Mouse (Mus musculus) liver, adult 2 months (tissue): Measurements from ENCODE around the gene Anxa5. TPM values are rescaled to one million over a fixed set of nuclear protein-coding genes. Genes with fewer than 3 reads are reported as not detected.

Source experiments
- DNase-seq: peaks from one replicate; pipeline ENCODE4 v3.0.0-alpha.2; 2011; ENCODE audit warnings: low read depth, low spot score; ENCODE audit errors: extremely low read depth
- H3K27ac ChIP-seq: fragments of 200-500 bp; replicated peaks from 2 replicates; pipeline ENCODE4 v1.5.1; 2012; ENCODE audit warnings: low read depth, mild to moderate bottlenecking, control low read depth, inconsistent platforms, low read length; ENCODE audit not compliant: insufficient read depth
- H3K27me3 ChIP-seq: fragments of 200-500 bp; 2 replicates; pipeline ENCODE4 v1.6.1; 2012; ENCODE audit warnings: mild to moderate bottlenecking, moderate library complexity, low read length, inconsistent platforms; ENCODE audit not compliant: control insufficient read depth, insufficient read depth
- H3K36me3 ChIP-seq: fragments of 200-500 bp; 2 replicates; pipeline ENCODE4 v1.6.1; 2012; ENCODE audit warnings: low read length, inconsistent platforms; ENCODE audit not compliant: control insufficient read depth, insufficient read depth
- H3K4me1 ChIP-seq: fragments of 200-500 bp; 2 replicates; pipeline ENCODE4 v1.6.1; 2011; ENCODE audit warnings: low read length; ENCODE audit not compliant: control insufficient read depth, insufficient read depth
- H3K4me3 ChIP-seq: fragments of 200-500 bp; 2 replicates; pipeline ENCODE4 v1.5.1; 2011; ENCODE audit warnings: low read depth, mild to moderate bottlenecking, control low read depth, low read length, moderate library complexity; ENCODE audit not compliant: insufficient read depth
- H3K79me2 ChIP-seq: fragments of 200-500 bp; 2 replicates; pipeline ENCODE4 v1.6.1; 2012; ENCODE audit warnings: inconsistent platforms, mild to moderate bottlenecking, low read length, moderate library complexity; ENCODE audit not compliant: control insufficient read depth, insufficient read depth
- H3K9ac ChIP-seq: fragments of 200-500 bp; 2 replicates; pipeline ENCODE4 v1.6.1; 2012; ENCODE audit warnings: low read depth, mild to moderate bottlenecking, control low read depth, inconsistent platforms, low read length
- CTCF ChIP-seq: fragments of 200-500 bp; IDR thresholded peaks from 2 replicates; pipeline ENCODE4 v1.5.1; 2011; ENCODE audit warnings: low read depth, low read length, control low read depth
- POLR2A ChIP-seq: fragments of 200-500 bp; IDR thresholded peaks from 2 replicates; pipeline ENCODE4 v1.6.1; 2011; ENCODE audit warnings: low read length, control low read depth; ENCODE audit not compliant: insufficient read depth; ENCODE audit errors: extremely low read depth
- WGBS: fragments of 180-500 bp; shearing (Covaris S2); methylation state at CpG from one replicate; pipeline ENCODE4 v1.1.7; 2018; 5-methylcytosine and 5-hydroxymethylcytosine counted together
- polyA plus RNA-seq: library from polyadenylated mRNA; depleted of rRNA; stranded (reverse); fragments of >200 nt; gene quantifications from 2 replicates; pipeline ENCODE4 v1.2.3, GENCODE M21; 2012
- total RNA-seq: library from RNA; depleted of rRNA; stranded (reverse); fragments of >200 nt; gene quantifications from 2 replicates; pipeline ENCODE4 v1.2.3, GENCODE M21; 2014

The Anxa5 gene
- total and polyA plus RNA-seq, 2 experiments: 77.4 to 152 TPM

GRCm38 (mm10) chr3:36492716-36493391 is 17.2 kb upstream of the Anxa5 start:
- 91% methylated on average over 9 of the region's 9 CpGs for WGBS

DNA sequence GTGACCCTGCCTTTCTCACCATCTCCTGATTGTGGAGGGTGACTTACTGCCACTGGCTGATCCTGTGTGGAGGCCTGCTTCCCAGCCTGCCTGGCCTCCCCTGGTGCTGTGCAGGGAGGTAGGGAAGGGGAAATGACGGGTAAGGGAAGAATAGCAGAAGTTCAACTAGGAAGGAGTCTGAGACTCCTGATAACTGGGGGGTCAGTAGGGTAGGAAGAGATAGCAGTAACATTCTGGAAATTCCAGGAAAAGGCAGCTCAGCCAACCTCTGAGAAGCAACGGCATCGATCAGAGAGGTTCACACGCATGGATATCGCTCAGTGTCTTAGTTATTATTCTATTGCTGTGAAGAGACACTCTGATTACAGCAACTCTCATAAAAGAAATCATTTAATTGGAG is 15.8 kb upstream of the Anxa5 start:
- TF ChIP-seq CTCF (no peak), POLR2A (no peak)
- 82% methylated on average over 5 of the region's 5 CpGs for WGBS
- Histone ChIP-seq H3K36me3 (no peaks in the 10 kb centered on the region), H3K27ac (no peak overlapping the region), H3K4me1 (no peaks in the 10 kb centered on the region; the same call in 1 of the 2 replicates), H3K4me3 (no peak overlapping the region), H3K79me2 (no peaks in the 10 kb centered on the region), H3K27me3 (no peaks in the 10 kb centered on the region), H3K9ac (no peak overlapping the region)
- DNase-seq: no peak

More at GRCm38 (mm10) chr3:36492716-36493391, 17.2 kb upstream of the Anxa5 start:
- no peak overlapping the region for H3K27ac ChIP-seq
- DNase-seq: no peak
- H3K9ac ChIP-seq: no peak overlapping the region
- no peaks in the 10 kb centered on the region for H3K79me2 ChIP-seq
- TF ChIP-seq POLR2A (no peak), CTCF (no peak)
- H3K36me3 ChIP-seq: no peaks in the 10 kb centered on the region
- H3K4me3 ChIP-seq: no peak overlapping the region
- H3K4me1 ChIP-seq: no peaks in the 10 kb centered on the region; the same call in 1 of the 2 replicates
- H3K27me3 ChIP-seq: no peaks in the 10 kb centered on the region

DNA sequence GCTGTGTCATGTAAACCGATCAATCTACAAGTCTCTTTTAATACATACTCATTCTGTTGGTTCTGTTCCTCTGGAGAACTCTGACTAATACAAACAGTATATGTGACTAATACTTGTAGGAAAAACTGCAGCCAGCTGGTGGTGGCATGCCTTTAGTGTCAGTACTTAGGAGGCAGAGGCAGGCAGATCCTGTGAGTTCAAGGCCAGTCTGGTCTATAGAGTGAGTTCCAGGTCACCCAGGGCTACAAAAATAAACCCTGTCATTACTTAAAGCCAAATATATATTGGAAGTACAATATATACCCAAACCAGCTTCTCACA is 13.9 kb upstream of the Anxa5 start:
- DNase-seq: no peak
- TF ChIP-seq POLR2A (no peak), CTCF (no peak)
- H3K79me2 ChIP-seq: no peaks in the 10 kb centered on the region
- no peaks in the 10 kb centered on the region; the same call in 1 of the 2 replicates for H3K4me1 ChIP-seq
- no peak overlapping the region for H3K27ac ChIP-seq
- H3K9ac ChIP-seq: no peak overlapping the region
- H3K36me3 ChIP-seq: no peaks in the 10 kb centered on the region
- WGBS: 97% methylated on average over 1 of the region's 1 CpGs
- no peak overlapping the region for H3K4me3 ChIP-seq
- H3K27me3 ChIP-seq: no peaks in the 10 kb centered on the region

DNA sequence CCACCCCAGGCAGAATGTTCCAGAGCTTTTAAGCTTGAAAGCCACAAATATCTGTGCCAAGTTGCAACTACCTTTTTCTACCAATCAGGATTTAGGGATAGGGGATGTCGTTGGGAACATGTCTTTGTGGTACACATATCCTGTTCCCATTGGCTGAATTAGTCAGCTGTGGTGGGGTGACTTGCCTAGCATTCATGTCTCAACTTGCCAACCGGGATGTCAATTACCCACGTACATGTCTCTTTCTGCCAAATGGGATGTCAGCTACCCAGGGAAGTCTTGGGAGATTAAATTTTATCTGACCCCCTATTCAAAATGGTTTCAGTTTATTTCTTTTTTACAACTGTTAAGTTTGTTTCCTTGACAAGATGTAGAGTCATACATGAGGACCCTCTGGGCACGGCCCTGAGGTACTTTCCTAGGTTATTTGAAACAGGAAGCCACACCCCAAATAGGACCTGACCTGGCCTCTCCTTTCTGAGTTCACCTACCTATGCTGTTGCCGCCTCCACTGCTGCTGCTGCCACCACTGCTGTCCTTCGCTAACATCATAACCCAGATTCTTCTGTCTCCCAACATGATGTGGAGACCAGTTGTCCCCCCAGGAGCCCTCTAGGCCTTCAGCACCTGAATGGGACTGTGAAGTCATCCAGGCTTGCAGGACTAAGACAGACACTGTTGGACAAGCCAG is 13.3 kb upstream of the Anxa5 start:
- Histone ChIP-seq H3K27me3 (no peaks in the 10 kb centered on the region), H3K9ac (no peak overlapping the region), H3K27ac (no peak overlapping the region), H3K4me3 (no peak overlapping the region), H3K36me3 (no peaks in the 10 kb centered on the region), H3K79me2 (no peaks in the 10 kb centered on the region), H3K4me1 (no peaks in the 10 kb centered on the region; the same call in 1 of the 2 replicates)
- WGBS: 88% methylated on average over 6 of the region's 6 CpGs
- no peak for TF ChIP-seq POLR2A
- TF ChIP-seq CTCF: no peak
- no peak for DNase-seq

GRCm38 (mm10) chr3:36488367-36488766 is 12.7 kb upstream of the Anxa5 start:
- DNase-seq: no peak
- H3K27ac ChIP-seq: no peak overlapping the region
- no peaks in the 10 kb centered on the region for H3K79me2 ChIP-seq
- no peaks in the 10 kb centered on the region for H3K36me3 ChIP-seq
- H3K9ac ChIP-seq: no peak overlapping the region
- TF ChIP-seq CTCF (no peak), POLR2A (no peak)
- 81% methylated on average over 1 of the region's 1 CpGs for WGBS
- H3K27me3 ChIP-seq: no peaks in the 10 kb centered on the region
- peaks cover under 1% of the 10 kb centered on the region for H3K4me1 ChIP-seq
- no peak overlapping the region for H3K4me3 ChIP-seq

GRCm38 (mm10) chr3:36486881-36487280 is 11.2 kb upstream of the Anxa5 start:
- TF ChIP-seq POLR2A (no peak), CTCF (no peak)

More at GRCm38 (mm10) chr3:36486881-36487280, 11.2 kb upstream of the Anxa5 start:
- DNase-seq: no peak
- no peaks in the 10 kb centered on the region for H3K36me3 ChIP-seq
- H3K4me1 ChIP-seq: peaks cover 7% of the 10 kb centered on the region
- H3K27me3 ChIP-seq: no peaks in the 10 kb centered on the region
- H3K27ac ChIP-seq: no peak overlapping the region
- 86% methylated on average over 6 of the region's 6 CpGs for WGBS
- no peaks in the 10 kb centered on the region for H3K79me2 ChIP-seq
- H3K9ac ChIP-seq: no peak overlapping the region
- H3K4me3 ChIP-seq: no peak overlapping the region
